Mouse (Mus musculus): ENCODE results near the gene Rflnb. TPM values are rescaled to one million over a fixed set of nuclear protein-coding genes. Genes with fewer than 3 reads are reported as not detected.
"Not testable (repeated sequence)": the region's sequence is repeated elsewhere in the genome, so short reads cannot be mapped to it uniquely, and the experiment has no call there.

The Rflnb gene
- polyA plus RNA-seq, 1 experiment from 2014 or later, result 10.3 TPM

DNA sequence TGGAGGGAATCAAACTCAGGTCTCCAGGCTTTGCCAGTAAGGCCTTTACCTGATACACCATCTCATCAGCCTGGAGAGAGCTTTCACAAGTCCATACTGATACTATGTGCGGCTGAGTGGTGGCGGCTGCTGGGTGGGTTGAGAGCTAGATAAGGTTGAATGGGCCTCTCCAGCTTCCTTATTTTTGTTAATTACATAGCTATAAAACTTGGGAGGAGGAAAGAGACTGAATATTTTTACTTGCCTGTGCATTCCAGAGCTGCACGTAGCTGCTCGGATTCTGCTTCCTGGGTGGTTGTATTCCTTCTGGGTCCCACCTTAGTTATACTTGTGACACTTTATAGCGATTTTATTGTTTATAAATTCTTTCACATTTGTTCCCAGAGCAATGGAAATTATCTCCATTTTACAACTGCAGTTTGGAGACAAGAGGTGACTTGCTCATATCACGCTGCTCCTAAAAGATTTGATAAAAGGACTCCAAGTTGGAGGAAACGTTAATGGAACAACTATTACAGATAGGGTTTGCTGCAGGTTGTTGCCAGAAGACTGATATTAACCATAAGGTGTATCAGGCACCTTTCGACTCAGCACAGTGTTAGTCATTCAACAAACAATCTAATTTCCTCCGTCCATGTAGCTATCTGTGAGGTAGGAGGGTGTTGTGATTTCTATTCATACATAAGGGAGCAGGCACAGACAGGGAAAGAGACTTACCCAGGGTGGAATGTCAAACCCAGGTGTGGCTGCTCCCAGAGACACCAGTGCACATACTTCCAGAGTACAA is 16.6 kb downstream of the Rflnb start:
- Histone ChIP-seq H3K9ac (no peak overlapping the region), H3K4me2 (no peak overlapping the region), H3K4me3 (no peak overlapping the region), H3K27ac (ENCODE audit: poor library complexity, severe bottlenecking) (no peak overlapping the region), H3K36me3 (no peaks in the 10 kb centered on the region), H3K4me1 (replicated peaks) (no peaks in the 10 kb centered on the region), H3K27me3 (replicated peaks) (no peaks in the 10 kb centered on the region), H3K9me3 (replicated peaks) (no peaks in the 10 kb centered on the region)
- 49% methylated on average over 9 of the region's 9 CpGs for WGBS
- no peak for ATAC-seq (ENCODE audit: insufficient number of reproducible peaks, low FRiP score)

DNA sequence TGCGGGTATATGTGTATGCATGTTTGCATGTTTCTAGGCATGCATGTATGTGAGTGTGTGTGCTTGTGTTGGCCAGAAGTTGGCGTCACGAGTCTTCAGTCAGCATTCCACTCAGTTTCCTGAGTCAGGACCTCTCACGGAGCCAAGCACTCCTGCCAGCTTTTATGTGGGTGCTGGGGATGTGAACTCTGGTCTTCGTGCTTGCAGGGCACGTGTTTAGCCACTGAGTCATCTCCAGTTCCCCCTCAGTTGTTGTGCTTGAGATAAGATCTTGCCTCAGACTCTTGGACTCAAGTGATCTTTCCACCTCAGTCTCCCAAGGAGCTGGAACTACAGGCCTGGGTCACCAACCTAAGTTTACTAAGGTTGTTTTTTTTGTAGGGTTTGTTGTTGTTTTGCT is 18.5 kb downstream of the Rflnb start:
- Histone ChIP-seq H3K36me3 (no peaks in the 10 kb centered on the region), H3K9me3 (replicated peaks) (no peaks in the 10 kb centered on the region), H3K27me3 (replicated peaks) (no peaks in the 10 kb centered on the region), H3K27ac (ENCODE audit: poor library complexity, severe bottlenecking) (no peak overlapping the region), H3K4me1 (replicated peaks) (no peaks in the 10 kb centered on the region), H3K4me3 (no peak overlapping the region), H3K9ac (no peak overlapping the region), H3K4me2 (no peak overlapping the region)
- ATAC-seq (ENCODE audit: insufficient number of reproducible peaks, low FRiP score), result no peak
- 75% methylated on average over 6 of the region's 6 CpGs for WGBS

GRCm38 (mm10) chr11:76008162-76008561 is 19.4 kb downstream of the Rflnb start:
- 79% methylated on average over 2 of the region's 2 CpGs for WGBS
- H3K36me3 ChIP-seq, result no peaks in the 10 kb centered on the region

DNA sequence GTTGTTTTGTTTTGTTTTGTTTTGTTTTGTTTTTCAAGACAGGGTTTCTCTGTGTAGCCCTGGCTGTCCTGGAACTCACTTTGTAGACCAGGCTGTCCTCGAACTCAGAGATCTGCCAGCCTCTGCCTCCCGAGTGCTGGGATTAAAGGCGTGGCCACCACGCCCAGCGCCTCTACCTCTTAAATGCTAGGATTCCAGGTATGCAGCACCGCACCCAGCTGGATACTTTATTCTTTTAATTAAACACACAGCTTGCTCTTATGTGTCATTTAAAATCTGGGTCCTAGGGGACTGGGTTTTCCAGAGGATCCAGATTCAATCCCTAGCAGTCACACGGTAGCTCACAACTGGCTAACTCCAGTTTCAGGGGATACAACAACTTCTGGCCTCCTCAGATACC is 23.3 kb downstream of the Rflnb start:
- H3K4me3 ChIP-seq; ATAC-seq (ENCODE audit: insufficient number of reproducible peaks, low FRiP score); H3K27ac ChIP-seq (ENCODE audit: poor library complexity, severe bottlenecking); H3K9me3 ChIP-seq (replicated peaks); H3K4me1 ChIP-seq (replicated peaks); H3K4me2 ChIP-seq; H3K9ac ChIP-seq; H3K36me3 ChIP-seq: not testable (repeated sequence)
- WGBS, result 89% methylated on average over 7 of the region's 7 CpGs
- H3K27me3 ChIP-seq (replicated peaks), result peaks cover 24% of the 10 kb centered on the region

More at GRCm38 (mm10) chr11:76008162-76008561, 19.4 kb downstream of the Rflnb start:
- Histone ChIP-seq H3K4me3 (no peak overlapping the region), H3K27ac (ENCODE audit: poor library complexity, severe bottlenecking) (no peak overlapping the region), H3K4me2 (no peak overlapping the region), H3K9me3 (replicated peaks) (no peaks in the 10 kb centered on the region), H3K4me1 (replicated peaks) (no peaks in the 10 kb centered on the region), H3K27me3 (replicated peaks) (0 out of 2 replicates have a peak, but pooled peaks cover 3% of the 10 kb centered on the region), H3K9ac (no peak overlapping the region)
- no peak for ATAC-seq (ENCODE audit: insufficient number of reproducible peaks, low FRiP score)

DNA sequence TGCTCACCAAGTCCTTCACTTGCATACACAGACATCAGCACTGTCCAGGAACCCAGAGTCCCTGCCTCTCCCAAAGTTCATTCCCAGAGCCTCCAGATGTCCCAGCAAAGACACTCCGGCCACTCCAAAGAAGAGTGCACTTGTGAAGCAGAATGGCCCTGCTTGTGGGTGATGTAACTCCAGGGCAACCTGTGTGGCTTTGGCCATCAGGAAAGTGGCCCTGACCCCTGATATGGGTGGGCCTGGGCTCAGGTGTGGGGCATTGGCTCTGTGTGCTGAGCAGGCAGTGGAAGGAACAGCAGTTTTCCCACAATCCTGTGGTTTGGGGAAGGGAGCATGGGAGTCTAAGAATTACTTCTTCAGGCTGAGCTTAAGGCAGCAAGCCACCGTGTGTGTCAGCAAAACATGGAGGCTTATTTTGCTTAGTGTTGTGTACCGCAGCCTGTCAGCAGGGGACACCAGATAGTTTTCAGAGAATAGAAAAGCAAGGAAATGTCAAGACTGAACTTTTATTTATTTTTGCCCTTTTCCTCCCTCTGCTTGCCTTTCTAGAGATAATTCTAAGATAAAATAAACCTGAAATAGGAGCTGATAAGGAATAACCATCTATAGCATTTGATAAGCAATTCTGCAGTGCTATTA is 26.2 kb downstream of the Rflnb start:
- Histone ChIP-seq H3K4me3 (no peak overlapping the region), H3K9ac (no peak overlapping the region), H3K4me2 (no peak overlapping the region), H3K9me3 (replicated peaks) (no peaks in the 10 kb centered on the region), H3K27ac (ENCODE audit: poor library complexity, severe bottlenecking) (no peak overlapping the region), H3K4me1 (replicated peaks) (peaks cover 8% of the 10 kb centered on the region; the same call in 1 of the 2 replicates), H3K36me3 (no peaks in the 10 kb centered on the region), H3K27me3 (replicated peaks) (peaks cover 24% of the 10 kb centered on the region)
- WGBS, result 46% methylated on average over 3 of the region's 3 CpGs
- no peak for ATAC-seq (ENCODE audit: insufficient number of reproducible peaks, low FRiP score)

DNA sequence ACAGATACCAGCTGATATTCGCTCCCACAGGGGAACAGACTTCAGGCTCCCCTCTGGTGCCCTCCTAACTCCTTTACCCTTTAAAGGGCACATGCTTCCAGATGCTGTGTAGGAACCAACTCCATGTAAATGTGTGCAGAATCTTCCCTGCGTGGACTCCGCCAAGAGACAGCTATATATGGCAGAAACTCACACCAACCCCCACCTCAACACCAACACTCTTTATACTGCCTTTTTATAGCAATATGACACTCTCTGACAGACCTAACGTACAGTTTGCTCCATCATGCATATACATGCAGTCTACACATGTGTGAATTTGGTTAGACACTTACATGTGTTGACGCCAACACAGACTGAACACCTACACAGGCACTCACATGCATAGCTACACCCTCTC is 26.9 kb downstream of the Rflnb start:
- H3K9ac ChIP-seq, result no peak overlapping the region
- peaks cover 8% of the 10 kb centered on the region; the same call in 1 of the 2 replicates for H3K4me1 ChIP-seq (replicated peaks)
- H3K27ac ChIP-seq (ENCODE audit: poor library complexity, severe bottlenecking), result no peak overlapping the region
- no peaks in the 10 kb centered on the region for H3K36me3 ChIP-seq
- WGBS, result 77% methylated on average over 5 of the region's 5 CpGs
- H3K4me3 ChIP-seq, result no peak overlapping the region
- no peak overlapping the region for H3K4me2 ChIP-seq
- no peaks in the 10 kb centered on the region for H3K9me3 ChIP-seq (replicated peaks)
- H3K27me3 ChIP-seq (replicated peaks), result peaks cover 24% of the 10 kb centered on the region
- ATAC-seq (ENCODE audit: insufficient number of reproducible peaks, low FRiP score), result no peak

DNA sequence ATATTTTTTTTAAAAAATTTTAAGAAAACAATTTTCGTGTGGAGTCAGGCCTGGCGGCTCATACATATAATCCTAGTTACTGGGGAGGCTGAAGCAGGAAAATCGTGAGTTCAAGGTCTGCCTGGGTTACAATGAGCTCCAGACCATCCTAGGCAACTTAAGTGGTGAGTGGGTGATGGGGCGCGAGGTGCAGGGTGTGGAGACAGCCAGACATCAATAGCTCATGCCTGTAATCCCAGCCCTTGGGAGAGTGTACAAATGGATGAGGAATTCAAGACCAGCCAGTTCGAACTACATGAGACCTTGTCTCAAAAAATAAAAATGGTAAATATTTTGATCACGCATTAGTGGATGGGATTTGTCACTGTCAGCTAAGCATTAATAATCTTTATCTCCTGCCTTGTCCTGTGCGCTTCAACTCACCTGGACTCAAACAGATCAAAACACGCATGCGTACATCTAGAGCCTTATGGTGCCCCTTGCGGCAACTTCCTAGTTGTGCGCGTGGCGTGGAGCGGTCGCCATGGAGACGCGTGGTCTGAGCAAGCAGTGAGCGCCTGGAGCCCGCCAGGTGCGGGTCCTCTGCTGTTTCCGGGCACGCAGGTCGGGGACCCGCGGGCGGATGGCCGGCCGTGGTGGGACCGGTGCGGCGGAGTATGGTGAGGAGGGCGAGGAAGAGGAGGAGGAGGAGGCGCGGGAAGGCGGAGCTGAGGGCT is 28.0 kb downstream of the Rflnb start, which contains the start of gene 1700016K19Rik:
Gene 1700016K19Rik, plus strand, starts transcription at position 473 of the 716 bp plus-strand sequence.
- H3K9me3 ChIP-seq (replicated peaks), result no peaks in the 10 kb centered on the region
- peaks cover 8% of the 10 kb centered on the region; the same call in 1 of the 2 replicates for H3K4me1 ChIP-seq (replicated peaks)
- peak within 1 kb of the TSS; percentile 51 for H3K9ac ChIP-seq
- H3K27ac ChIP-seq (ENCODE audit: poor library complexity, severe bottlenecking), result no peak within 1 kb of the TSS
- WGBS, result 12% methylated on average over 36 of the region's 36 CpGs
- H3K4me3 ChIP-seq, result peak within 1 kb of the TSS; percentile 70
- H3K4me2 ChIP-seq, result peak within 1 kb of the TSS; percentile 91
- H3K27me3 ChIP-seq (replicated peaks), result peaks cover 24% of the 10 kb centered on the region
- peak; percentile 57; the same call in 1 of the 2 replicates for ATAC-seq (ENCODE audit: insufficient number of reproducible peaks, low FRiP score)
- no peaks in the 10 kb centered on the region for H3K36me3 ChIP-seq

DNA sequence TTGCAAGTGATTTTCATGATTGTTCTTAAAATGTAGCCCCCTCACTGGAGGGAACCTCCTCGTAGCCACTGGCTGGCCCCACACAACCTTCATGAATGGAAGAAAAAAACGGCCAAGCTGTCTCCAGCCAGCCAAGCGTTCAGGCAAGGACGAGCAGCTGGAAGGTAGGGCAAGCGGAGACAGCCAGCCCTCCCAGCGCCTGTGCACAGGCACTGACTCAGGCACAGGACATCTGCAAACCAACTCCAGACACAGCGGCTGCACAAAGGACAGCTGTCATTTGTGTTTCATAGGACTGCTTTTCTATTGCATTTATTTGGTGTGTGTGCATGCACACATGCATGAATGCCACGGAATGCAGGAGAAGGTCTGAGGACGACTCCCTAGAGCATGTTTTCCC is 33.2 kb downstream of the Rflnb start:
- Histone ChIP-seq H3K9me3 (replicated peaks) (no peaks in the 10 kb centered on the region), H3K9ac (no peak overlapping the region), H3K4me2 (no peak overlapping the region), H3K27me3 (replicated peaks) (no peaks in the 10 kb centered on the region; the same call in 1 of the 2 replicates), H3K36me3 (no peaks in the 10 kb centered on the region), H3K4me1 (replicated peaks) (0 out of 2 replicates have a peak, but pooled peaks cover under 1% of the 10 kb centered on the region), H3K4me3 (no peak overlapping the region), H3K27ac (ENCODE audit: poor library complexity, severe bottlenecking) (no peak overlapping the region)
- no peak for ATAC-seq (ENCODE audit: insufficient number of reproducible peaks, low FRiP score)
- WGBS, result 56% methylated on average over 9 of the region's 9 CpGs

GRCm38 (mm10) chr11:75992481-75992880 is 35.1 kb downstream of the Rflnb start:
- ATAC-seq (ENCODE audit: insufficient number of reproducible peaks, low FRiP score), result no peak
- Histone ChIP-seq H3K4me2 (no peak overlapping the region), H3K9me3 (replicated peaks) (no peaks in the 10 kb centered on the region), H3K36me3 (no peaks in the 10 kb centered on the region), H3K4me1 (replicated peaks) (no peaks in the 10 kb centered on the region), H3K9ac (no peak overlapping the region), H3K27ac (ENCODE audit: poor library complexity, severe bottlenecking) (no peak overlapping the region), H3K27me3 (replicated peaks) (no peaks in the 10 kb centered on the region), H3K4me3 (no peak overlapping the region)
- WGBS, result 76% methylated on average over 8 of the region's 8 CpGs

DNA sequence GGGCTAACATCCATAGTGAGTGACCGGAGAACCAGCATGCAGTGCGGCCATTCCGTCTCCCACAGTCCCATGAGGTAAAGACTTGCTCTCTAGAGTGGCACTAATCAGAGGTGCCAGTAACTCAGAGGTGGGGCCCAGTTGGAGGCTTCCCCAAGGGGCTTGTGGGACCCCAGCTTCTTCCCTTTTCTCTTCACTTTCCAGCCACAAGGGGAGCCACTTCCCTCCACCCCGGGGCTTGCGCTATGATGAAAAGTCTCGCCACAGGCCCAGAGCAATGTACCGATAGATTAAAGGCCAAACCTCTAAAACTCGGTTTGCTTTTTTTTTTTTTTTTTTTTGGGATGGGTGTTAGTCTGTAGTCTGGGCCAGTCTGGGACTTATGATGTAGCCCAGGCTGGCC is 35.7 kb downstream of the Rflnb start:
- WGBS, result 85% methylated on average over 8 of the region's 8 CpGs
- no peak overlapping the region for H3K27ac ChIP-seq (ENCODE audit: poor library complexity, severe bottlenecking)
- H3K36me3 ChIP-seq, result no peaks in the 10 kb centered on the region
- H3K9ac ChIP-seq, result no peak overlapping the region
- no peak overlapping the region for H3K4me2 ChIP-seq
- no peaks in the 10 kb centered on the region for H3K9me3 ChIP-seq (replicated peaks)
- ATAC-seq (ENCODE audit: insufficient number of reproducible peaks, low FRiP score), result no peak
- H3K4me3 ChIP-seq, result no peak overlapping the region
- H3K27me3 ChIP-seq (replicated peaks), result no peaks in the 10 kb centered on the region
- no peaks in the 10 kb centered on the region for H3K4me1 ChIP-seq (replicated peaks)
